Mouse (Mus musculus): ENCODE data around the gene Hebp1.

DNA sequence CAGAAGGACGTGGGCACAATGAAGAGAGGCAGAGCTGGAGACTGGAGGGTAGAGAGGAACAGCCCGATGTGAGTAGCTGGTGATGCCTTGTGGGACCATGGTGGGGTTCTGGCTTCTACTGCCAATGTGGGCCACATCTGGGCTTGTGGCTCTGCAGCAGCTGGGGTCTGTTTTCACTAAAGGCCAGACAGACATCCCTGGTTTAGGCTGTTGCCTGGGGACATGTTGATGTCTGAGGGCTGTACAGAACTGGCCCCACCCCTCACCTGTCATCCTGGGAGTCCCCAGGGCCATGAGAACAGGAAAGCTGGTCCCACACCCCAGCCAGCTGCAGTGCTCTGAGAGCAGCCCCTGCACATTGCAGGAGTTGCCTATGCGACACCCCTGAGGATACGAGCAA lies 48.6 kb downstream of the Hebp1 start:
- no peak for TF ChIP-seq POLR2A (IDR thresholded peaks at IDR 0.05; ENCODE audit: low read depth, low read length)
- TF ChIP-seq CTCF (IDR thresholded peaks at IDR 0.05; ENCODE audit: extremely low read depth, insufficient read length, insufficient replicate concordance, low read depth, low read length), result no peak
